Mouse (Mus musculus): ENCODE measurements around the gene Slc10a7. TPM values are rescaled to one million over a fixed set of nuclear protein-coding genes. Genes with fewer than 3 reads are reported as not detected.

Slc10a7 gene
- polyA plus RNA-seq (2014; fragmentation: Illumina TruSeq; extraction: RNeasy Lipid Tissue Mini Kit (QIAGEN cat#74804); ENCODE audit: insufficient read depth, low read depth, low replicate concordance): 8.1 TPM

DNA sequence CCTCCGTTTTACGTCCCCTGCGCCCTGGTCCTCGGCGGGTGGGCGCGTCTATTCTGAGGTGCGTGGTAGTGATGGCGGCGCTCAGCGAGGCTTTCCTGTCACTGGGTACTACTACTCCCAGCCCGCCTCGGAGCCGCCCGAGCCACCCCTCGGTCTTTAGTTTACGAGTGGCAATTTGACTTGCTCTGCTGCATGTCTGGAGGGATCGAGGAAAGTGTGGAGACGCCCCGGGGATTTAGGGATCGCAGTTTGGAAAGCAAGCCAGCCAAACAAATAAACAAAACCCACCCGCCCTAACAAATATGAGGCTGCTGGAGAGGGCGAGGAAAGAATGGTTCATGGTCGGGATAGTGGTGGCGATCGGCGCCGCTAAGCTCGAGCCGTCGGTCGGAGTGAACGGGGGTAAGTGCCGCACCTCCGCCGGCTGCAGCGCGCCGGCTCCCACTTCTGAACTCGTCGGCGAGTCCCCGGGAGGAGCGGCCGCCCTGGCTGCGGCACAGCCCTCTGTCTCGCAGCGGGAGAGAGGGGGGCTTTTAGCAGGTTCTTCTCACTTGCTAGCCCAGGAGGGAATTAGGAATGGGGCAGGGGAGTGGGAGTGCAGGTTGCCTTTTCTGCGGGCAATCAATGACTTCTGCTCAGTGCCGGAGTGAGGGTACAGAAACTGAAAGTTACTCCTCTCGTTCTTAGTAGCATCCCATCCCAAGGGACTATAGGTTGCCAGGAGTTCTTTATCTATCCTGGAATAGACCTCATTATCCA lies at the start of gene Slc10a7:
Gene Slc10a7 (plus strand): TSS at position 74 of the 759 bp plus-strand sequence.

GRCm38 (mm10) chr8:78508719-78509272 lies 350 bp upstream of the Slc10a7 start, which contains the start of gene Rbmxl1:
TSS of gene Rbmxl1 (minus strand) at chr8:78508898.

Other genes with a start within 250 kb of the Slc10a7 start
- gene Pou4f2, start 72.7 kb upstream of the Slc10a7 start, polyA plus RNA-seq (2014; fragmentation: Illumina TruSeq; extraction: RNeasy Lipid Tissue Mini Kit (QIAGEN cat#74804); ENCODE audit: insufficient read depth, low read depth, low replicate concordance): not detected
- gene Rbmxl1, start 448 bp upstream of the Slc10a7 start, polyA plus RNA-seq (2014; fragmentation: Illumina TruSeq; extraction: RNeasy Lipid Tissue Mini Kit (QIAGEN cat#74804); ENCODE audit: insufficient read depth, low read depth, low replicate concordance): 37.1 TPM